Mouse (Mus musculus): ENCODE measurements around the gene Gas6. TPM values are rescaled to one million over a fixed set of nuclear protein-coding genes. Genes with fewer than 3 reads are reported as not detected.

The Gas6 gene
- polyA plus RNA-seq, 1 experiment from 2014 or later = 12.4 TPM

GRCm38 (mm10) chr8:13420970-13421369, 73.3 kb downstream of the Gas6 start:
- Histone ChIP-seq H3K4me1 (ENCODE audit: control insufficient read depth, insufficient read depth, low read length) (no peaks in the 10 kb centered on the region), H3K27ac (ENCODE audit: low read depth, low read length) (no peak overlapping the region), H3K36me3 (ENCODE audit: control insufficient read depth, insufficient read depth, low read length) (no peaks in the 10 kb centered on the region), H3K4me2 (no peak overlapping the region), H3K27me3 (ENCODE audit: control insufficient read depth, insufficient read depth, low read length) (no peaks in the 10 kb centered on the region), H3K4me3 (ENCODE audit: low read depth, low read length) (no peak overlapping the region), H3K9ac (ENCODE audit: low read depth, low read length) (no peak overlapping the region), H3K9me3 (replicated peaks; ENCODE audit: control insufficient read depth, low read length) (0 out of 2 replicates have a peak, but pooled peaks cover 4% of the 10 kb centered on the region)
- ATAC-seq (replicated peaks; ENCODE audit: insufficient number of reproducible peaks, low FRiP score, low TSS enrichment) = no peak
- 85% methylated on average over 6 of the region's 6 CpGs for WGBS (ENCODE audit: insufficient replicate concordance)

GRCm38 (mm10) chr8:13419111-13419639, 75.1 kb downstream of the Gas6 start:
- H3K4me1 ChIP-seq (ENCODE audit: control insufficient read depth, insufficient read depth, low read length) = no peaks in the 10 kb centered on the region
- H3K9ac ChIP-seq (ENCODE audit: low read depth, low read length) = no peak overlapping the region
- H3K36me3 ChIP-seq (ENCODE audit: control insufficient read depth, insufficient read depth, low read length) = no peaks in the 10 kb centered on the region
- H3K4me2 ChIP-seq = no peak overlapping the region
- no peak for ATAC-seq (replicated peaks; ENCODE audit: insufficient number of reproducible peaks, low FRiP score, low TSS enrichment)
- 70% methylated on average over 2 of the region's 2 CpGs for WGBS (ENCODE audit: insufficient replicate concordance)
- 0 out of 2 replicates have a peak, but pooled peaks cover 4% of the 10 kb centered on the region for H3K9me3 ChIP-seq (replicated peaks; ENCODE audit: control insufficient read depth, low read length)
- no peaks in the 10 kb centered on the region for H3K27me3 ChIP-seq (ENCODE audit: control insufficient read depth, insufficient read depth, low read length)
- H3K4me3 ChIP-seq (ENCODE audit: low read depth, low read length) = no peak overlapping the region
- H3K27ac ChIP-seq (ENCODE audit: low read depth, low read length) = no peak overlapping the region

GRCm38 (mm10) chr8:13415879-13416278, 78.4 kb downstream of the Gas6 start:
- no peaks in the 10 kb centered on the region for H3K9me3 ChIP-seq (replicated peaks; ENCODE audit: control insufficient read depth, low read length)
- no peak overlapping the region for H3K4me2 ChIP-seq
- H3K4me1 ChIP-seq (ENCODE audit: control insufficient read depth, insufficient read depth, low read length) = no peaks in the 10 kb centered on the region
- WGBS (ENCODE audit: insufficient replicate concordance) = 70% methylated on average over 10 of the region's 10 CpGs
- no peak for ATAC-seq (replicated peaks; ENCODE audit: insufficient number of reproducible peaks, low FRiP score, low TSS enrichment)
- H3K9ac ChIP-seq (ENCODE audit: low read depth, low read length) = no peak overlapping the region
- no peak overlapping the region for H3K27ac ChIP-seq (ENCODE audit: low read depth, low read length)
- no peak overlapping the region for H3K4me3 ChIP-seq (ENCODE audit: low read depth, low read length)
- peaks cover 2% of the 10 kb centered on the region; the same call in 1 of the 2 replicates for H3K27me3 ChIP-seq (ENCODE audit: control insufficient read depth, insufficient read depth, low read length)
- no peaks in the 10 kb centered on the region for H3K36me3 ChIP-seq (ENCODE audit: control insufficient read depth, insufficient read depth, low read length)

Other genes with a start within 250 kb of the Gas6 start
- gene Adprhl1, start 240.3 kb downstream of the Gas6 start, polyA plus RNA-seq (2014; fragmentation: Nextera tagmentation; extraction: Ambion mirVana) = 132 and 142 TPM in 2 replicates
- gene Dcun1d2, start 206.4 kb downstream of the Gas6 start, polyA plus RNA-seq (2014; fragmentation: Nextera tagmentation; extraction: Ambion mirVana) = 27.0 and 27.2 TPM in 2 replicates
- 34.4 and 39.3 TPM in 2 replicates for gene Tmco3, start 206.3 kb downstream of the Gas6 start, polyA plus RNA-seq (2014; fragmentation: Nextera tagmentation; extraction: Ambion mirVana)
- 108 and 114 TPM in 2 replicates for gene Tfdp1, start 155.7 kb downstream of the Gas6 start, polyA plus RNA-seq (2014; fragmentation: Nextera tagmentation; extraction: Ambion mirVana)
- 0.21 TPM in 1 of 2 replicates, not detected in the other for gene Atp4b, start 97.7 kb downstream of the Gas6 start, polyA plus RNA-seq (2014; fragmentation: Nextera tagmentation; extraction: Ambion mirVana)
- gene Grk1, start 89.4 kb downstream of the Gas6 start, polyA plus RNA-seq (2014; fragmentation: Nextera tagmentation; extraction: Ambion mirVana) = 0.04 and 0.06 TPM in 2 replicates
- gene Tmem255b, start 59.3 kb downstream of the Gas6 start, polyA plus RNA-seq (2014; fragmentation: Nextera tagmentation; extraction: Ambion mirVana) = 0.25 and 0.33 TPM in 2 replicates
- gene 1700029H14Rik, start 68.0 kb upstream of the Gas6 start, polyA plus RNA-seq (2014; fragmentation: Nextera tagmentation; extraction: Ambion mirVana) = not detected in 2 replicates
- 26.3 and 36.3 TPM in 2 replicates for gene Rasa3, start 183.1 kb upstream of the Gas6 start, polyA plus RNA-seq (2014; fragmentation: Nextera tagmentation; extraction: Ambion mirVana)
- gene Cfap97d2, start 211.4 kb upstream of the Gas6 start, polyA plus RNA-seq (2014; fragmentation: Nextera tagmentation; extraction: Ambion mirVana) = not detected in 2 replicates